Mouse (Mus musculus): ENCODE data around the gene Gna14.
A peak's percentile ranks its signal among the peaks of the same experiment; 100 is the strongest.

The Gna14 gene

GRCm38 (mm10) chr19:16511081-16511420, 75.5 kb downstream of the Gna14 start:
- DNase-seq (ENCODE audit: extremely low read depth, low read depth): peak; percentile 92

- DNase-seq (ENCODE audit: extremely low read depth, low read depth): no peak
These were observed 78.6 kb downstream of the Gna14 start for GRCm38 (mm10) chr19:16514201-16514600.

GRCm38 (mm10) chr19:16518569-16518968, 83.0 kb downstream of the Gna14 start:
- DNase-seq (ENCODE audit: extremely low read depth, low read depth): no peak

GRCm38 (mm10) chr19:16520608-16521007, 85.0 kb downstream of the Gna14 start:
- DNase-seq (ENCODE audit: extremely low read depth, low read depth): no peak

GRCm38 (mm10) chr19:16526302-16526880, 90.8 kb downstream of the Gna14 start:
- no peak for DNase-seq (ENCODE audit: extremely low read depth, low read depth)

- DNase-seq (ENCODE audit: extremely low read depth, low read depth): no peak
These were observed 91.5 kb downstream of the Gna14 start for GRCm38 (mm10) chr19:16527031-16527430.

- DNase-seq (ENCODE audit: extremely low read depth, low read depth): no peak
These were observed 92.8 kb downstream of the Gna14 start for GRCm38 (mm10) chr19:16528225-16528828.

- DNase-seq (ENCODE audit: extremely low read depth, low read depth): no peak
These were observed 93.8 kb downstream of the Gna14 start for GRCm38 (mm10) chr19:16529293-16529920.

- no peak for DNase-seq (ENCODE audit: extremely low read depth, low read depth)
These were observed 94.4 kb downstream of the Gna14 start for GRCm38 (mm10) chr19:16529999-16530398.

- DNase-seq (ENCODE audit: extremely low read depth, low read depth): no peak
These were observed 98.7 kb downstream of the Gna14 start for GRCm38 (mm10) chr19:16534311-16534710.

GRCm38 (mm10) chr19:16538416-16538815, 102.9 kb downstream of the Gna14 start:
- DNase-seq (ENCODE audit: extremely low read depth, low read depth): no peak

GRCm38 (mm10) chr19:16543688-16544087, 108.1 kb downstream of the Gna14 start:
- no peak for DNase-seq (ENCODE audit: extremely low read depth, low read depth)

- no peak for DNase-seq (ENCODE audit: extremely low read depth, low read depth)
These were observed 121.4 kb downstream of the Gna14 start for GRCm38 (mm10) chr19:16556988-16557387.

GRCm38 (mm10) chr19:16557971-16558370, 122.4 kb downstream of the Gna14 start:
- peak; percentile 12 for DNase-seq (ENCODE audit: extremely low read depth, low read depth)

GRCm38 (mm10) chr19:16558570-16558969, 123.0 kb downstream of the Gna14 start:
- no peak for DNase-seq (ENCODE audit: extremely low read depth, low read depth)

GRCm38 (mm10) chr19:16559243-16559896, 123.8 kb downstream of the Gna14 start:
- no peak for DNase-seq (ENCODE audit: extremely low read depth, low read depth)

GRCm38 (mm10) chr19:16562676-16563075, 127.1 kb downstream of the Gna14 start:
- DNase-seq (ENCODE audit: extremely low read depth, low read depth): no peak

- no peak for DNase-seq (ENCODE audit: extremely low read depth, low read depth)
These were observed 141.2 kb downstream of the Gna14 start for GRCm38 (mm10) chr19:16576790-16577189.

GRCm38 (mm10) chr19:16579656-16580260, 144.2 kb downstream of the Gna14 start:
- no peak for DNase-seq (ENCODE audit: extremely low read depth, low read depth)

- no peak for DNase-seq (ENCODE audit: extremely low read depth, low read depth)
These were observed 144.9 kb downstream of the Gna14 start for GRCm38 (mm10) chr19:16580501-16580900.

- DNase-seq (ENCODE audit: extremely low read depth, low read depth): no peak
These were observed 149.0 kb downstream of the Gna14 start for GRCm38 (mm10) chr19:16584546-16584945.

- peak; percentile 15 for DNase-seq (ENCODE audit: extremely low read depth, low read depth)
These were observed 149.8 kb downstream of the Gna14 start for GRCm38 (mm10) chr19:16585379-16585778.
